Mouse (Mus musculus) liver (tissue): Measurements from ENCODE around the gene Crybb1.

Experiments
- DNase-seq: peaks from one replicate; pipeline ENCODE4 v3.0.0-alpha.2; 2020; ENCODE audit warnings: mixed read lengths

Gene Crybb1

GRCm38 (mm10) chr5:112286984-112287641 lies 31.5 kb downstream of the Crybb1 start:
- DNase-seq: peak; percentile 37

GRCm38 (mm10) chr5:112287652-112288051 lies 32.0 kb downstream of the Crybb1 start:
- no peak for DNase-seq

- DNase-seq: no peak
Observed at GRCm38 (mm10) chr5:112288193-112289141, 32.9 kb downstream of the Crybb1 start.

- peak; percentile 34 for DNase-seq
Observed at GRCm38 (mm10) chr5:112289236-112289635, 33.6 kb downstream of the Crybb1 start.

GRCm38 (mm10) chr5:112289819-112290535 lies 34.4 kb downstream of the Crybb1 start:
- DNase-seq: no peak

DNA sequence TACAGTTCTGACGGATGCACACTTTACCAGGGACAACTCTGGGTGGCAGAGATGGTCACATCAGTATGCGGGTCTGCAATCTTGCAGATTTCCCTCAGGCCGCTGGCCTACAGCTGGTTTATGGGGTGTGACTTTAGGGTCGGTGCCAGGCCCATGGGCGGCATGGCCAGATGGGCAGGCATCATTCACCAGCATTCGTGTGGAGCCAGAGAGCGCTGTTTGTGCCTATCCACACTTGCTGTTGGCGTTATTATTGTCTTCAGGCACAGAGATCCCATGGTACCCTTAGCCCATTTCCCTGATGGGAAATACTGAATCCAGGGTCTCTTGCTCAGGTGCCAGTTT lies 34.9 kb downstream of the Crybb1 start:
- DNase-seq: no peak

DNA sequence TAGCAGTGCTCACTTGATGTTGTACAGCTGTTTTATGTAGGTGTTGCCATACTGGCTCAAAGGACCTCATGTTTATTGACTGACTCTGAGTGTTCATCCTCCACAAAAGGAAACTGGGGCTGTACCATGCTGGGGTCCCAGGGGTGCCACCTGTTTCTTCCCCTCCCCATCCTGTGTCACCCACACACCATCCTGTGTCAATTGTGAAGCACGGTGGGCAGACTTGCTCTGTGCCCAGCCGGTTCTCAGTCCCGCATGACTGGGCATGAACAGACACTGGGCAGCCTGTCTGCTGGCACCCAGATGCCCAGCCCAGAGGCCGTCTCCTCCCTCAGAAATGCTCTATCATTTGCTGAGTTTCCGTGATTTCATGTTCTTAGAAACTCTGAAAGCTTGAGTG lies 36.3 kb downstream of the Crybb1 start:
- no peak for DNase-seq

GRCm38 (mm10) chr5:112292343-112292980 lies 36.8 kb downstream of the Crybb1 start:
- DNase-seq: no peak

- DNase-seq: no peak
Observed at GRCm38 (mm10) chr5:112293800-112294199, 38.2 kb downstream of the Crybb1 start.

GRCm38 (mm10) chr5:112294696-112295095 lies 39.1 kb downstream of the Crybb1 start:
- DNase-seq: no peak

GRCm38 (mm10) chr5:112295162-112295561 lies 39.5 kb downstream of the Crybb1 start:
- peak; percentile 39 for DNase-seq

GRCm38 (mm10) chr5:112295564-112295963 lies 39.9 kb downstream of the Crybb1 start:
- no peak for DNase-seq

DNA sequence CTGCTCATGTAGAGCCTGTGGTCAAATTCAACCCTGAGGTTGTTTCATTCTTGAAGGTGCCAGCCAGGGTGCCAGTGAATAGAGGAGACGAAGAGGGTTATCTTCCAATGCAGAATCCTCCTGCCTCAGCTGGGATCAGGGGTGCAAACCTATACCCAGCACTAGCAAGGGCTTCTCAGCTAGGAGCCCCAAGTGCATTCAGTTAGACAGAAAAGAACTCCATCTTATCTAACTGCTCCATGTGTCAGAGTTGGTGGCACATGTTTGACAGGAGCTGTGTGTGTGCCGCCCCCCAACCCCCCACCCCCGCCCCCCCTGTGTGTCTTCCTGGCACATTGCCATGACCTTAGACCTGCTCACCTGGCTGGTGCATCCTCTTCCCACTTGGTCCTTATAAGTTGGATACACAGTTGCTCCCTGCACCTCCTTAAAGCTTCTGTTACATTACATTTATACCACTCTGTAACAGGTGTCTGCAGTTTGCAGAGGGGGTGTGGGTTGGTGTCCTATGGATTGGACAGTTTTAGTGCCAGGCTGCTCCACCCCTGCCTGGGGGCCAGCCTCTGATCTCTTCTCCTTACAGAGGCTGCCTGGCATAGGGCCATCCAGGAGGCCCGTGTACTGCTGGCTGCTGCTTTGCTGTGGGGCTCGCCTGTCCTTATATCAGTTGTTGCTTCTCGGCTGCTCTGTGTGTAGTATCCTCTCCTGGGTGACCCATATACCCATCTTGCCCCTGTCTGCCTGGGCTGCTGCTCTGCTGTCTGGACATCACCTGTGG lies 41.0 kb downstream of the Crybb1 start:
- peak; percentile 40 for DNase-seq

- DNase-seq: no peak
Observed at GRCm38 (mm10) chr5:112297257-112297656, 41.6 kb downstream of the Crybb1 start.

DNA sequence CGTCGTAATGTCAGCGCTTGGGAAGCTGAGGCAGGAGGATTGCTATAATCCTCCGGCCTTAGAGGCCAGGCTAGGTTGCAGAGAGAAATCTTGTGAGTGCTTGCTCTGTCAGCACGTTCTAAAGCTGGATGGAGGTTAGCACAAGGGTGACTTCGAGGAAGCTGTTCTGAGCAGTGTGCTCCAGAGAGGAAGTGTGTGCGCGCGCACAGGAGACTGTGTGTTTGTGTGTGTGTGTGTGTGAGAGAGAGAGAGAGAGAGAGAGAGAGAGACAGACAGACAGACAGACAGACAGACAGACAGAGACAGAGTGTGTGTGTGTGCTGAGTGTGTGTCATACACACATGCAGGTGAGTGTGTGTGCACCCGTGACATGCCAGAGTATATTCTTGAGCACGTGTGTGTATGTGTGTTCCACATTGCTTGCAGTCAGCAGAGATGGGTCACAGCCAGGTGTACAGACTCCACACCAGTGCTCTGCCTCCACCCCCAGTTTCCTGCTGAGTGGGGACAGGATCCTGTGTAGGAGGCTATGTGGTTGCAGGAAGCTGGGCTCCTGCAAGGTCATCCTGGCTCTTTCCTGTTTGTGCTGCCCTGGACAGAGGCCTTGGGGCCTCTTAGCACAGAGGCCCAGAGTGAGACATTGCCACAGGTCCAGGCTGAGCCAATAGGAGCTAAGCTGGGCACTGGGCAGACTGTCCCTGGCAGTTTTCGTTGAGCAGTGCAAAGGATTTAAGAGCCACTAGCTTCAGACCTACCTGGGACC lies 42.8 kb downstream of the Crybb1 start:
- peak; percentile 40 for DNase-seq

DNA sequence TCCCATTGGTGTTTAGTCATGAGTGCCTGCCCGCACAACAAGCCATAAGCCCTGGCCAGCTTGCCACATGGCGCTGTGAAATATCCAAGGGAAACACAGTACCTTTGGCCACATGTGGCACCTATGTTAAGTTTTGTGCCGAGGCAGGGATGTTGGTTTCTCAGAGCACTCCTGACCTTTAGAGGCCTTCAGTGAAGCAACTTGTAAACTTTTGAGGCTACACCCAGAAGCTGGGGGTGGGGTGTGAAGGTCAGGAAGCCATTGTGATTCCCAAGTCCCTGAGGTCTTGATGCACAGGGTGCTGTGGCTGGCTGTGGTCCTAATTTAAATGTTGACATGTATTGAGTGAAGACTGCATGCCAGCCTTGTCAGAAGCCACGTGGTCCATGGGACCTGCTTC lies 43.8 kb downstream of the Crybb1 start:
- DNase-seq: no peak

- no peak for DNase-seq
Observed at GRCm38 (mm10) chr5:112300112-112300511, 44.5 kb downstream of the Crybb1 start.

- DNase-seq: no peak
Observed at GRCm38 (mm10) chr5:112300721-112301308, 45.2 kb downstream of the Crybb1 start.

- no peak for DNase-seq
Observed at GRCm38 (mm10) chr5:112301694-112302093, 46.1 kb downstream of the Crybb1 start.

GRCm38 (mm10) chr5:112302310-112302709 lies 46.7 kb downstream of the Crybb1 start:
- DNase-seq: peak; percentile 60

GRCm38 (mm10) chr5:112305842-112306241 lies 50.2 kb downstream of the Crybb1 start:
- DNase-seq: no peak
